Mouse (Mus musculus) bone marrow, adult 2 months (tissue): ENCODE results near the gene Uso1. TPM values are rescaled to one million over a fixed set of nuclear protein-coding genes. Genes with fewer than 3 reads are reported as not detected.

Experiments used
- H3K27ac ChIP-seq: fragments of 200-500 bp; 2 replicates; pipeline ENCODE4 v1.5.1; 2012; ENCODE audit warnings: low read depth, mild to moderate bottlenecking, control low read depth, inconsistent platforms, low read length; ENCODE audit not compliant: control insufficient read depth, poor library complexity, insufficient read depth
- H3K4me1 ChIP-seq: fragments of 200-500 bp; 2 replicates; pipeline ENCODE4 v1.6.1; 2011; ENCODE audit warnings: low read length; ENCODE audit not compliant: control insufficient read depth, insufficient read depth
- H3K4me3 ChIP-seq: fragments of 200-500 bp; replicated peaks from 2 replicates; pipeline ENCODE3; 2011; ENCODE audit warnings: mild to moderate bottlenecking, low read depth, low read length, control low read depth; ENCODE audit not compliant: control insufficient read depth
- CTCF ChIP-seq: fragments of 200-500 bp; IDR thresholded peaks from 2 replicates; pipeline ENCODE4 v1.5.1; 2011; ENCODE audit warnings: low read length, control low read depth; ENCODE audit not compliant: control insufficient read depth, insufficient read depth
- POLR2A ChIP-seq: fragments of 200-500 bp; IDR thresholded peaks from 2 replicates; pipeline ENCODE4 v1.6.1; 2011; ENCODE audit warnings: low read depth, mild to moderate bottlenecking, control low read depth, low read length, borderline replicate concordance; ENCODE audit not compliant: control insufficient read depth
- WGBS: fragments of 180-500 bp; shearing (Covaris S2); methylation state at CpG from one replicate; pipeline ENCODE4 v1.1.7; 2018; 5-methylcytosine and 5-hydroxymethylcytosine counted together
- polyA plus RNA-seq: library from polyadenylated mRNA; stranded (reverse); fragments of >200 nt; gene quantifications from 2 replicates; pipeline ENCODE4 v1.2.4, GENCODE M21; 2011; ENCODE audit warnings: low replicate concordance; ENCODE audit not compliant: missing spikeins, insufficient read depth, insufficient read length

Uso1 gene
- polyA plus RNA-seq, result 16.3 and 23.1 TPM in 2 replicates

DNA sequence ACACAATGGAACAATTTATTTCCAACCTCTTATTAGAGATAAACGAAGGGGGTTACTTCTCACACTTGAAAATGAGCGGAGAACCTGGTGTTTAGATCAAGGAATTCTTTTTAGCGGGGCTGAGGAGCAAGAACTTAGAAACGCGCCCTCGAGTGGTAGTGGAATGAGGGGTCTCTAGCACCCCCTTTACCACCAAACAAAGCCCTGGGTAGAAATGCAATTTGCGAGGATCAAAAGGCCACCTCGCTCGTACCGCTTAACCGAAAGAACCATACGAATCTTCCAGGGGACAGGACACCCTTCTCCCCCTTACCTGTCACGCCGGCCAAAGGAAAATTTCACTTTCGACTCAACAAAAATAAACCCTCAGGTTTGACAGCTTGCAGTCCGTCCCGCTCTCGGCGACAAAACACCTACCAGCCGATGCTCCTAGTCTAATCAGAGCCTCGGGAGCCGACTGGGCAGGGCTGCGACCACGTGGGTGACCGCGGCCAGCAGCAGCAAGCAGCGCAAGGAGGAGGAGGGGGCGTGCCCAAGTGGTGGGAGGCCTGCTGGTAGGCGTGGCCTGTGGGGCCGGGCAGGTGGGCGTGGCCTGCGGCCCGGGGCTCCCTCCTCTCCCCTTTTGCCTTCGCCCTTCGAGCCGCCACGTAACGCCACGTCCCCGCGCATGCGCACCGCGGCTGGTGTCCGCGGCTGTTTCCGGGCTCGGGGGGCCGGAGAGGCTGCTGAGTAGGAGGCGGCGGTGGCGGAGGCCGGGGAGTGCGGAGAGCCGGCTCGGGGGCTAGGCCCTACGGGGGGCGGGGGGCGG lies at the start of gene Uso1:
Gene Uso1, plus strand, starts transcription at position 700 of the 808 bp plus-strand sequence.
- Histone ChIP-seq H3K4me3 (peak within 1 kb of the TSS; percentile 78), H3K4me1 (peaks cover 4% of the 10 kb centered on the region), H3K27ac (peak within 1 kb of the TSS; percentile 84)
- peak; percentile 36; the same call in 1 of the 2 replicates for TF ChIP-seq POLR2A
- no peak for TF ChIP-seq CTCF
- 1% methylated on average over 59 of the region's 59 CpGs for WGBS

DNA sequence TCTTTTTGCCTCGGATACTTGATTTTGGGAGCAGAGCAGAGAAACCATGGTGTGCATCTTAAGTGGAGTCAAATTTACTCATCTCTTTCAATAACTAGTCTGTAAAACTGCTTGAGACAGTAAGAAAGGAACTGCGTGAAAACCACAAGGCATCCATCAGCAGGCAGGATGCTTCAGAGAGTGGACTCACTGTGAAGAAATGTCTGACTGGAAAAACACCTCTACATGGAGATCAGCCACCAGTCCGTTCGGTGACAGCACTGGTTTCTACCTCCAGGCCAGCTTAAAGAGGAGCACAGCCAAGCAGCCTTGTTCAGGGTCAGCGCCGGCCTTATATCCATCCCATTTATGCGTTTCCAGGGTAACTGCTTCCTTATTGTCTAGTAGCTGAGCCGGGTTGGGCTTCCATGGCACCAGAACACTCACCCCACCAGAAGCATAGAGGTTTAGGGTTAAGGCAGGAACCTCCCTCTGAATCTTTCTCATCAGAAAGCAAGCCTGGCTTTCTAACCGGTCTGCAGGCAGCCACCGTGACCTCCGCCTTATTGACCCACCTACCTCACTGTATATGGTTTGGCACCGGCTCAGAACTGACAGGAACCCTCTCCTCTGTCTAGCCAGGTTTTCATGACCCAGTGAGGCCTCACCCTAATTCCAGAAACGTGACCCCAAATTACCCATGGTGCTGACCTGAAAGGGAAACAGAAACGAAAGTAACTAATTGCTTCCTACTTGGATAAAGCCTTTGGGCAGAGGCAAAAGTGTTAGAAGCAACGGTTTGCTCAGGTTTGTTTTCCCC lies 44.3 kb upstream of the Uso1 start:
- Histone ChIP-seq H3K27ac (no peak overlapping the region), H3K4me3 (peak overlapping the region; percentile 63)

DNA sequence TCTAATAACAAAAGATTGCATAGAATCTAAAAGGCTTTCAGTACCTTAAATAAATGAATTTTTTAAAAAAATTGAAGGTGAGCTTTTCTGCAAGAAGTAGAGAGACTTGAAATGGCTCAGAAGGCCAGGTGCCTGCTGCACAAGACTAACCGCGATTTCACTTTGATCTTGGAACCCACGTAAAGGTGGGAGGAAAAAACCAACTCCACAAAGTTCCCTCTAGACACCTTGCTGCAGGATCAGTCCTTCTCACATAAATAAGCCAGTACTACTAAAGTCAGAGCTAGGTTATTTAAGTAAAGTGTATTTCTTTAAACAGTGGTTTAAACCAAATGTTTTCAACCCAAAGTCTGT lies 43.7 kb upstream of the Uso1 start:
- H3K27ac ChIP-seq, result no peak overlapping the region
- H3K4me1 ChIP-seq, result peaks cover 4% of the 10 kb centered on the region; the same call in 1 of the 2 replicates
- WGBS, result 6% methylated on average over 3 of the region's 3 CpGs
- no peak overlapping the region for H3K4me3 ChIP-seq
- TF ChIP-seq POLR2A (no peak), CTCF (no peak)

More for the DNA sequence above, 44.3 kb upstream of the Uso1 start:
- no peak for TF ChIP-seq POLR2A
- TF ChIP-seq CTCF, result no peak
- H3K4me1 ChIP-seq, result peaks cover 2% of the 10 kb centered on the region; the same call in 1 of the 2 replicates
- 23% methylated on average over 15 of the region's 15 CpGs for WGBS

DNA sequence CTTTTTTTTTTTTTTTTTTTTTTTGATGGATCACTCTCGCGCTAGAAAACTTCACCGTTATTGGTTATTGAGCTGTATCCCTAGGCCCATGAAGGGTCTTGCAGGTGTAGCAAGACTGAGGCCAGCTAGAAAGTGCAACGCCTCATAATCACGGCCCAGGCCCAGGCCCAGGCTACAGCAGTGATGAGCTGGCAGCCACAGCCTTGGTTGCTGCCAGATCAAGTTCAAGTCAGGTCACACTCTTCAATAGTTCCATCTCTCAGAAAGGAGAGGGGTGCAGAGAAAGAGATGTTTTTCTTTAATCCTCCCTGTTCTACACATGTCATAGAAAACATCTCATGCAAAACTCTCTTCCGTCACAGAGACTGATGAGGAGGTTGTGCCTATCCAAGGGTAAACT lies 41.0 kb upstream of the Uso1 start:
- Histone ChIP-seq H3K4me3 (no peak overlapping the region), H3K4me1 (peaks cover 4% of the 10 kb centered on the region; the same call in 1 of the 2 replicates), H3K27ac (no peak overlapping the region)
- 86% methylated on average over 6 of the region's 6 CpGs for WGBS
- TF ChIP-seq CTCF, result no peak
- no peak for TF ChIP-seq POLR2A

DNA sequence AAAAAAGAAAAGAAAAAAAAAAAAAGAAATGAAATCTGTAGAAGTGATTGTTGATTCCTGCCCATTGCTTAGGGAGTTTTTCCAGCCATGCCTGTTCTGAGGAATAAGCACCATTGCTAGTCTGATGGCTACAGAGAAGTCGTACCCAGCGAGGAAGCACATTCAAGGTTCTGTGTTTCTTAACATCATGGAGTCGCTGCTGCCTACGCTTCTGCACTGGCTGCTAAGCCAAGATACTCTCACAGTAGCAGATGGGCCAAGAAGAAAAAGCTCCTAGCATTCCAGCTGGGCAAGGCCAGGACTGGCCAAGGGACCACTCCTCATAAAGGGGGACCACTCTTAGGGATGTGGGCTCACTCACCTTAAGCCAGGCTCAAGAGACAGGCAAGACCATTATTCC lies 40.0 kb upstream of the Uso1 start:
- TF ChIP-seq POLR2A (no peak), CTCF (no peak)
- peaks cover 4% of the 10 kb centered on the region; the same call in 1 of the 2 replicates for H3K4me1 ChIP-seq
- H3K4me3 ChIP-seq, result no peak overlapping the region
- 64% methylated on average over 4 of the region's 4 CpGs for WGBS
- H3K27ac ChIP-seq, result no peak overlapping the region

DNA sequence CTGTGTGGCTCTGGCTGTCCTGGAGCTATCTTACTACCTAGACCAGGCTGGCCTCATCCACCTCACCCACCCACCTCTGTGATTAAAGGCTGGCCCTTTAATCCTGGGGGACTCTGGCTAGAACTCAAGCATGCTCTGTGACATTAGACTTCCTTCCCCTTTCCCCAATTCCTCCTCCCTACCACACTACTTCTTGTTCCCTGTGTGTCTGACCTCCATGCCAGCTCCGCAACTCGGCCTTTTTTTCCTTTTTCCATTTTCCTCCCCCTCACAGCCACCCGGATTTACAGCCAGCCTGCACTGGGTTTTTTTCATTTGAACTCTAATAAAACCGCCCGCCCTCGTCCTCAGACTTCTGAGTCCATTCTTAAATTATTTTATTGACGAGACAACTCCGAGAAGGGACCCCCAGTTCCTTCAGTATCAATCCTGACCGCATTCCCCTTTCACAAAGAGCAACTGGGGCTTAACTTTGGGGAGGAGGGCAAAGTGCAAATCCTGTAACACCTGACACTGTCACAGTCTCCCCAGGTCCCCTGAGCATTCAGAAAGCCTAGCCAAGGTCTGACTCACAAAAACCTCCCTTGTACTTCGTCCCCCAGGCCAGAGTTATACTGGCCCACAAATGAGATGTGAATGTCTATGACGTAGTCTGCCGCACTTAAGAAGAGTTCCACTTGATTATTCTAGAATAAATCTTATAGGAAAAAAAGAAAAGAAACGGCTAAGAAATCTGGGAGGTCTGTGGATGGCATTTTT lies 39.2 kb upstream of the Uso1 start:
- H3K4me1 ChIP-seq, result peaks cover 1% of the 10 kb centered on the region; the same call in 1 of the 2 replicates
- H3K4me3 ChIP-seq, result no peak overlapping the region
- TF ChIP-seq CTCF, result no peak
- 34% methylated on average over 13 of the region's 13 CpGs for WGBS
- H3K27ac ChIP-seq, result no peak overlapping the region

DNA sequence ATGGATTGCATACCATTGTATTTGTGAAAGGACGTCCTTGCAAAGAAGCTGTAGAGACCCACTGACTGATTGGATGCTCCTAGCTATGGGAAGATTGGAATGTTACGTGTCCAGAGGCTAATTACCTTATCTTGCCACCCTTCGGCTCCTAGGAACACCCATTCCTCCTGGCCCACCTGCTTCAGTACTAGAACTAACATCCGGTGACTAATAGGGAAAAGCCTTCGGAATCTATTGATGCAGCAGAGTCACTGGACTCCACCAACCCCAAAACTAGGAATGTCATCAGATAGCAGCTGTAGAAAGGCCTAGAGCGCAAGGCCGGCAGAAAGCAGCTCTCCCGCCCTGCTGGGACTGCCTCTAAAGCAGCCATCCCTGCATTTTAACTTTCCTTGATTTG lies 36.1 kb upstream of the Uso1 start:
- 88% methylated on average over 8 of the region's 8 CpGs for WGBS
- H3K4me1 ChIP-seq, result peaks cover 1% of the 10 kb centered on the region; the same call in 1 of the 2 replicates
- TF ChIP-seq POLR2A, result no peak
- TF ChIP-seq CTCF, result no peak
- no peak overlapping the region for H3K4me3 ChIP-seq
- no peak overlapping the region for H3K27ac ChIP-seq

DNA sequence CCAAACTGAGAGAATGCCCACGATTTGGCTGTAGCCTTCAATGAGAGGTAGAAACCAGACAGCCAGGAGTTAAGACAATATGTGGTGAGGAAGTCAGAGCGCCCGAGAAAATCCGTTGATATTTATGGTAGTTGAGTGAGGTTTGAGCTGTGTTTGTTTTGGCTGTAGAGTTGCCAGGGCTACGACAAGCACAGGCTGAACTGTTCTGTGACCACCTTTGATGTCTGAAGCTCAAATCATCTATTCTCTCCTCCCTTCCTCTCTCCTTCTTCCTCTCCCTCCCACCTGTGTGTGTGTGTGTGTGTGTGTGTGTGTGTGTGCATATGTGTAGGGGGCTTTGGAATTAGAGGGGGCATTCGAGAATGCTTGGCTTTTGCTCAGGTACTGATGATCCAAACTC lies 34.7 kb upstream of the Uso1 start:
- no peak for TF ChIP-seq POLR2A
- no peak for TF ChIP-seq CTCF
- WGBS, result 15% methylated on average over 6 of the region's 6 CpGs
- H3K4me1 ChIP-seq, result peaks cover 3% of the 10 kb centered on the region
- H3K4me3 ChIP-seq, result no peak overlapping the region
- no peak overlapping the region for H3K27ac ChIP-seq
